29 mouse cellular contexts compared by ENCODE assay signal in genomic region chr10:78238297-78238696, GRCm38 (mm10). TPM values are rescaled to one million over a fixed set of nuclear protein-coding genes. Genes with fewer than 3 reads are reported as not detected.
A peak's percentile ranks its signal among the peaks of the same experiment; 100 is the strongest.
DNase-seq lines count a peak whose midpoint lies in the region; ATAC-seq and TF ChIP-seq lines count a peak whose summit lies in the region.
"Had no signal": no experiment of that assay in that cellular context is flagged by ENCODE, and none has a peak within 500 bp of the region (broad histone marks: within the 10 kb centered on the region; RNA-seq: fewer than 3 reads in every experiment).

No protein-coding gene starts in this region.

- H3K9ac ChIP-seq in intestine, embryonic 15.5 days: 0 out of 2 replicates have a peak overlapping the region, but pooled peaks have one; percentile 5
- no peak overlapping the region for H3K9ac ChIP-seq in intestine, postnatal 0 days (ENCODE audit: low read depth, low read length)
- no peak overlapping the region; the same call in none of the 2 replicates for H3K9ac ChIP-seq in liver, embryonic 14.5 days (replicated peaks)
- no peak overlapping the region for H3K9ac ChIP-seq in kidney, embryonic 14.5 days (ENCODE audit: low read depth, low read length)
- H3K9ac ChIP-seq: embryonic facial prominence, embryonic 13.5 days; forebrain, embryonic 12.5 days; forebrain, postnatal 0 days; hindbrain, embryonic 12.5 days; kidney, embryonic 15.5 days; midbrain, embryonic 13.5 days; neural tube, embryonic 13.5 days had no signal

- no peak overlapping the region for H3K27ac ChIP-seq in intestine, embryonic 15.5 days
- no peak overlapping the region for H3K27ac ChIP-seq in intestine, postnatal 0 days (ENCODE audit: low read depth, low read length)
- peak overlapping the region; percentile 34 for H3K27ac ChIP-seq in liver, embryonic 14.5 days
- no peak overlapping the region for H3K27ac ChIP-seq in kidney, embryonic 14.5 days (ENCODE audit: low read depth, low read length)
- H3K27ac ChIP-seq: embryonic facial prominence, embryonic 13.5 days; forebrain, embryonic 12.5 days; hindbrain, embryonic 12.5 days; hindbrain, postnatal 0 days; kidney, embryonic 15.5 days; midbrain, embryonic 13.5 days; neural tube, embryonic 13.5 days; stomach, postnatal 0 days had no signal

- no peak overlapping the region for H3K4me3 ChIP-seq in intestine, embryonic 15.5 days (replicated peaks)
- H3K4me3 ChIP-seq in intestine, postnatal 0 days (ENCODE audit: low read depth, low read length): no peak overlapping the region
- H3K4me3 ChIP-seq in megakaryocyte, embryonic 14.5 days (replicated peaks): peak overlapping the region; percentile 74
- no peak overlapping the region for H3K4me3 ChIP-seq in liver, embryonic 14.5 days (ENCODE audit: insufficient read depth in 1 of 2, low read depth in 2 of 2, low read length in 2 of 2)
- H3K4me3 ChIP-seq in kidney, embryonic 14.5 days (ENCODE audit: low read length): no peak overlapping the region
- H3K4me3 ChIP-seq: embryonic facial prominence, embryonic 13.5 days; forebrain, embryonic 12.5 days; hindbrain, embryonic 12.5 days; kidney, embryonic 15.5 days; midbrain, embryonic 13.5 days; neural tube, embryonic 13.5 days had no signal

- no peak for TF ChIP-seq CTCF in intestine, postnatal 0 days (IDR thresholded peaks at IDR 0.05; ENCODE audit: low read depth)
- TF ChIP-seq CTCF in liver, embryonic 14.5 days (IDR thresholded peaks at IDR 0.05; ENCODE audit: low read depth): no peak

- DNase-seq in liver, embryonic 14.5 days (ENCODE audit: low read depth in 3 of 3, low spot score in 3 of 3): no peak
- DNase-seq in telencephalon, adult 2 months (ENCODE audit: low read depth, low spot score): peak; percentile 68
- DNase-seq: adrenal gland, postnatal 10 days; cerebellum, adult 11 months; cerebellum, adult 9-10 months; forebrain, postnatal 0 days; gastrocnemius, postnatal 36 days; heart, postnatal 36 days; kidney, adult 11 months; kidney, postnatal 36 days; layer of hippocampus, postnatal 36 days; right cerebral cortex, postnatal 4 days; thymus, adult 2 months; thymus, postnatal 36 days had no signal

- ATAC-seq in intestine, embryonic 15.5 days: no peak
- no peak for ATAC-seq in intestine, postnatal 0 days
- ATAC-seq in megakaryocyte, adult 5-6 weeks (ENCODE audit: poor library complexity, severe bottlenecking): no peak
- no peak for ATAC-seq in liver, embryonic 14.5 days (ENCODE audit: insufficient read depth)
- ATAC-seq in kidney, embryonic 14.5 days (ENCODE audit: low FRiP score, low TSS enrichment): no peak
- ATAC-seq: forebrain, postnatal 0 days; hindbrain, postnatal 0 days; midbrain, embryonic 13.5 days; Patski had no signal

- H3K9me3 ChIP-seq in intestine, embryonic 15.5 days: no peaks in the 10 kb centered on the region
- H3K9me3 ChIP-seq in intestine, postnatal 0 days (ENCODE audit: control insufficient read depth): no peaks in the 10 kb centered on the region
- no peaks in the 10 kb centered on the region for H3K9me3 ChIP-seq in megakaryocyte, embryonic 14.5 days
- no peaks in the 10 kb centered on the region for H3K9me3 ChIP-seq in liver, embryonic 14.5 days (ENCODE audit: control insufficient read depth, low read length)
- no peaks in the 10 kb centered on the region for H3K9me3 ChIP-seq in kidney, embryonic 14.5 days (ENCODE audit: control insufficient read depth, low read length)
- H3K9me3 ChIP-seq: embryonic facial prominence, embryonic 13.5 days; forebrain, embryonic 12.5 days; hindbrain, embryonic 12.5 days; kidney, embryonic 15.5 days; midbrain, embryonic 13.5 days; neural tube, embryonic 13.5 days had no signal

- H3K27me3 ChIP-seq in intestine, embryonic 15.5 days (replicated peaks): no peaks in the 10 kb centered on the region
- H3K27me3 ChIP-seq in intestine, postnatal 0 days (replicated peaks; ENCODE audit: control insufficient read depth, insufficient read depth, low read length): no peaks in the 10 kb centered on the region
- no peaks in the 10 kb centered on the region for H3K27me3 ChIP-seq in megakaryocyte, embryonic 14.5 days (replicated peaks)
- H3K27me3 ChIP-seq in liver, embryonic 14.5 days (ENCODE audit: control insufficient read depth, insufficient read depth, low read length): no peaks in the 10 kb centered on the region
- no peaks in the 10 kb centered on the region for H3K27me3 ChIP-seq in kidney, embryonic 14.5 days (ENCODE audit: control insufficient read depth, insufficient read depth, low read length)
- H3K27me3 ChIP-seq: embryonic facial prominence, embryonic 13.5 days; forebrain, embryonic 12.5 days; hindbrain, embryonic 12.5 days; kidney, embryonic 15.5 days; midbrain, embryonic 13.5 days; neural tube, embryonic 13.5 days; Patski had no signal

- H3K4me1 ChIP-seq in intestine, embryonic 15.5 days (replicated peaks): peaks cover 6% of the 10 kb centered on the region
- no peaks in the 10 kb centered on the region for H3K4me1 ChIP-seq in intestine, postnatal 0 days (replicated peaks; ENCODE audit: control insufficient read depth, insufficient read depth, low read length)
- peaks cover 99% of the 10 kb centered on the region for H3K4me1 ChIP-seq in megakaryocyte, embryonic 14.5 days
- H3K4me1 ChIP-seq in liver, embryonic 14.5 days (replicated peaks; ENCODE audit: control insufficient read depth in 2 of 2, insufficient read depth in 2 of 2, low read length in 1 of 2): peaks cover 51 to 59% of the 10 kb centered on the region in 2 experiments
- 0 out of 2 replicates have a peak, but pooled peaks cover 6% of the 10 kb centered on the region for H3K4me1 ChIP-seq in kidney, embryonic 14.5 days (ENCODE audit: control insufficient read depth, insufficient read depth, low read length)

- 0 out of 2 replicates have a peak, but pooled peaks cover 2% of the 10 kb centered on the region for H3K36me3 ChIP-seq in intestine, embryonic 15.5 days
- H3K36me3 ChIP-seq in intestine, postnatal 0 days (ENCODE audit: control insufficient read depth, insufficient read depth): no peaks in the 10 kb centered on the region
- H3K36me3 ChIP-seq in megakaryocyte, embryonic 14.5 days (replicated peaks; ENCODE audit: low read length): peaks cover 70% of the 10 kb centered on the region
- peaks cover 10% of the 10 kb centered on the region for H3K36me3 ChIP-seq in liver, embryonic 14.5 days (replicated peaks; ENCODE audit: control insufficient read depth, insufficient read depth, low read depth)
- no peaks in the 10 kb centered on the region for H3K36me3 ChIP-seq in kidney, embryonic 14.5 days (ENCODE audit: control insufficient read depth, insufficient read depth, low read length)
- H3K36me3 ChIP-seq: embryonic facial prominence, embryonic 13.5 days; forebrain, embryonic 12.5 days had no signal

- no peak for TF ChIP-seq EP300 in liver, embryonic 14.5 days (IDR thresholded peaks at IDR 0.05; ENCODE audit: low read depth)

- H3K4me2 ChIP-seq in intestine, embryonic 15.5 days (replicated peaks): no peak overlapping the region
- no peak overlapping the region for H3K4me2 ChIP-seq in intestine, postnatal 0 days (replicated peaks; ENCODE audit: low read depth)
- H3K4me2 ChIP-seq in liver, embryonic 14.5 days (ENCODE audit: low read depth): no peak overlapping the region; the same call in 1 of the 2 replicates
- H3K4me2 ChIP-seq in kidney, embryonic 14.5 days (replicated peaks; ENCODE audit: low read depth, low read length): no peak overlapping the region
- H3K4me2 ChIP-seq: embryonic facial prominence, embryonic 13.5 days; forebrain, embryonic 12.5 days; heart, embryonic 11.5 days; hindbrain, embryonic 12.5 days; kidney, embryonic 15.5 days; midbrain, embryonic 13.5 days; neural tube, embryonic 13.5 days had no signal

- WGBS in intestine, embryonic 15.5 days: 93% methylated on average over 5 of the region's 5 CpGs
- WGBS in intestine, postnatal 0 days: 91% methylated on average over 5 of the region's 5 CpGs
- 81% methylated on average over 5 of the region's 5 CpGs for WGBS in liver, embryonic 14.5 days (ENCODE audit: insufficient replicate concordance)
- 95% methylated on average over 5 of the region's 5 CpGs for WGBS in kidney, embryonic 14.5 days

RNA-seq across cellular contexts. Expression of gene Trappc10, which starts 6.1 kb away (rescaled TPM):
- polyA plus RNA-seq in intestine, embryonic 15.5 days (2015; fragmentation: Nextera tagmentation; extraction: Ambion mirVana): 17.3 and 17.6 TPM in 2 replicates
- polyA plus RNA-seq in intestine, postnatal 0 days (2015; fragmentation: Nextera tagmentation; extraction: Ambion mirVana): 28.1 and 32.1 TPM in 2 replicates
- 11.0 and 13.6 TPM in 2 replicates for polyA plus RNA-seq in megakaryocyte, embryonic 14.5 days (2012; ENCODE audit: insufficient read depth, low replicate concordance)
- total RNA-seq in megakaryocyte, adult 5-6 weeks (2015): 26.1 and 37.9 TPM in 2 replicates
- 26.9 and 29.1 TPM in 2 replicates for total RNA-seq in megakaryocyte, adult 5-6 weeks (2017)
- 19.8 and 20.1 TPM in 2 replicates for polyA plus RNA-seq in liver, embryonic 14.5 days (2012; rRNA removed)
- polyA plus RNA-seq in liver, embryonic 14.5 days (2014; fragmentation: Nextera tagmentation; extraction: Ambion mirVana): 15.8 and 20.5 TPM in 2 replicates
- polyA plus RNA-seq in kidney, embryonic 14.5 days (2014; fragmentation: Nextera tagmentation; extraction: Ambion mirVana): 16.3 and 22.2 TPM in 2 replicates

RNA-seq across cellular contexts. Expression of gene Pwp2, which starts 53.3 kb away (rescaled TPM):
- 17.5 and 17.7 TPM in 2 replicates for polyA plus RNA-seq in intestine, embryonic 15.5 days (2015; fragmentation: Nextera tagmentation; extraction: Ambion mirVana)
- 4.2 TPM in 2 replicates for polyA plus RNA-seq in intestine, postnatal 0 days (2015; fragmentation: Nextera tagmentation; extraction: Ambion mirVana)
- 1.3 and 2.9 TPM in 2 replicates for polyA plus RNA-seq in megakaryocyte, embryonic 14.5 days (2012; ENCODE audit: insufficient read depth, low replicate concordance)
- total RNA-seq in megakaryocyte, adult 5-6 weeks (2015): 2.2 and 3.0 TPM in 2 replicates
- total RNA-seq in megakaryocyte, adult 5-6 weeks (2017): 7.4 and 8.8 TPM in 2 replicates
- polyA plus RNA-seq in liver, embryonic 14.5 days (2012; rRNA removed): 6.1 and 7.5 TPM in 2 replicates
- 7.2 and 9.6 TPM in 2 replicates for polyA plus RNA-seq in liver, embryonic 14.5 days (2014; fragmentation: Nextera tagmentation; extraction: Ambion mirVana)
- polyA plus RNA-seq in kidney, embryonic 14.5 days (2014; fragmentation: Nextera tagmentation; extraction: Ambion mirVana): 10.4 and 19.9 TPM in 2 replicates
